Mouse (Mus musculus): Measurements from ENCODE around the gene Lypd6. TPM values are rescaled to one million over a fixed set of nuclear protein-coding genes. Genes with fewer than 3 reads are reported as not detected.
A peak's percentile ranks its signal among the peaks of the same experiment; 100 is the strongest.

The Lypd6 gene
- 6.2 and 7.9 TPM in 2 replicates for polyA plus RNA-seq (2016; fragmentation: Nextera tagmentation; extraction: Ambion mirVana)

DNA sequence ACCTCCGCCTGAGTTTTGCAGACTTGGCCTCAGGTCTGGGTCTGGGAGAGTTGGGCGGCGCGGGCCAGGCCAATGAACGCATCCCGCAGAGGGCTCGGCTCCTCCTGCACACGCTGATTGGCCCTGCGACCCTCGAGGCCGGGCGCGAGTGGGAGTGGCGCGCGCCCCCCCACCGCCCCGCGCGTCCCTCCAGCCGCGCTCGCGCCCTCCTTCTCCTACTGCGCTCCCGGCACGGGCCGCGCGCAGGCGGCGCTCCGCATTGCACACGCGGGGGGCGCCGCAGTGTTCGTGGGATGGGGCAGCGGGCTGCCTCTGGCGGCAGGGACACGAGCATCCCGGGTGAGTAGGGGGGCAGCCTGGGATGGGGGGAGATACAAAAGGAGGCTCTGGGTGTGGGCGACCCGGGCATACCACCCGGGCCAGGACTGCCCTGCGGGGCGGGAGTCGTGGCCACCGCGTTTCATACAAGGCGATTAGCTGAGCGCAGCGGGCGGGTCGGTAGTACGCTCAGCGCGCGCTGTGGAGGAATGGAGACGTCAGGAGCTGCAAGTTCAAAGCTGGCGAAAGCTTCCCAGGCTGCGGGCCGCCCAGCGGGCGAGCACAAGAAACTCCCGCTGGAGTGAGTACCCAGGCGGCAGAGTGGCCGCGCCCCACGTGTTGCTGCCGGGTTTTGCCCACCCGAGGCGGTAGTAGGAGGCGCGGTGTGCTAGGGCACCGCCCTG lies at the start of gene Lypd6:
Gene Lypd6 (plus strand): TSS at position 184 of the 722 bp plus-strand sequence.
- H3K36me3 ChIP-seq, result no peaks in the 10 kb centered on the region

DNA sequence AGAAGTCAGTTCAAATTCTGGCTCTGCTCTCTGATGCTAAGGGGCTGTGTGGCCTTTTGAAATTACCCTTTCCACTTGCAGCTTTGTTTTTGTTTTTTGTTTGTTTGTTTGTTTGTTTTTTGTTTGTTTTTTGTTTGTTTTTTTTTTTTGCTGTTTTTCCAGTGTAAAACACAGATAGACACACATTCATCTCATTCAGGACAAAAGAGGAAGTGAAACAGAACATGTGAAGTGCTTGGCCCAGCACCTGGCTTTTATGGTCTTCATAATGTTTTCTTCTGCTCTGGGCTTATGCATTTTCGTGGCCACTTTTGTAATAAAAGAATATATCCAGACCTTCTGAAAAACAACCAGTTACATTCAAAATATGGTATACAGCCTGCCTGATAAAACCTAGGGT lies 46.8 kb upstream of the Lypd6 start:
- Histone ChIP-seq H3K36me3 (no peaks in the 10 kb centered on the region), H3K9me3 (no peaks in the 10 kb centered on the region), H3K4me1 (replicated peaks) (no peaks in the 10 kb centered on the region), H3K27ac (no peak overlapping the region), H3K4me3 (replicated peaks) (no peak overlapping the region), H3K9ac (replicated peaks) (no peak overlapping the region), H3K4me2 (no peak overlapping the region), H3K27me3 (no peaks in the 10 kb centered on the region)
- ATAC-seq (ENCODE audit: insufficient number of reproducible peaks, insufficient read depth, low FRiP score, low TSS enrichment, low read depth), result no peak
- WGBS, result 66% methylated on average over 1 of the region's 1 CpGs

More for the DNA sequence above, at the start of gene Lypd6:
- H3K4me3 ChIP-seq (replicated peaks), result peak within 1 kb of the TSS; percentile 66
- WGBS, result under 1% methylated on average over 74 of the region's 76 CpGs
- ATAC-seq (ENCODE audit: insufficient number of reproducible peaks, insufficient read depth, low FRiP score, low TSS enrichment, low read depth), result peak; percentile 96
- no peaks in the 10 kb centered on the region for H3K9me3 ChIP-seq
- H3K9ac ChIP-seq (replicated peaks), result peak within 1 kb of the TSS; percentile 63
- peak within 1 kb of the TSS; percentile 64; the same call in 1 of the 2 replicates for H3K27ac ChIP-seq
- H3K4me2 ChIP-seq, result peak within 1 kb of the TSS; percentile 94
- H3K4me1 ChIP-seq (replicated peaks), result peaks cover 13% of the 10 kb centered on the region; the same call in 1 of the 2 replicates
- peaks cover 4% of the 10 kb centered on the region; the same call in 1 of the 2 replicates for H3K27me3 ChIP-seq

DNA sequence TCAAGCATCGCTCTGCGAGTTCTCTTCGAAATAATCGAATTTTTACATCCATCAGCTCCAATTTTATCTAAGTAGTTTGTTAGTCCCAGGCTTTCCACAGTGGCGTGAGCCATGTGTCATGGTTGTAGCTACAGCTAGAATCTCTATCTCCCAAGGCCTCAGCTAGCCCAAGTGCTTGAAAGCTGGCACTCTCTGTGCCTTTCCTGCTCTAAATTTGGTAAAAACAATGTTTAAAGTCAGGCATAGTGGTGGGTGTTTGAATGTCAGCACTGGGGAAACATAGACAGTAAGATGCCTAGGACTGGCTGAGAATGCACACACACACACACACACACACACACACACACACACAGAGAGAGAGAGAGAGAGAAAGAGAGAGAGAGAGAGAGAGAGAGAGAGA lies 40.7 kb upstream of the Lypd6 start:
- Histone ChIP-seq H3K9me3 (no peaks in the 10 kb centered on the region), H3K36me3 (no peaks in the 10 kb centered on the region), H3K4me1 (replicated peaks) (no peaks in the 10 kb centered on the region), H3K4me2 (no peak overlapping the region), H3K27me3 (no peaks in the 10 kb centered on the region), H3K27ac (no peak overlapping the region), H3K4me3 (replicated peaks) (no peak overlapping the region), H3K9ac (replicated peaks) (no peak overlapping the region)
- ATAC-seq (ENCODE audit: insufficient number of reproducible peaks, insufficient read depth, low FRiP score, low TSS enrichment, low read depth), result no peak
- WGBS, result 93% methylated on average over 5 of the region's 5 CpGs

DNA sequence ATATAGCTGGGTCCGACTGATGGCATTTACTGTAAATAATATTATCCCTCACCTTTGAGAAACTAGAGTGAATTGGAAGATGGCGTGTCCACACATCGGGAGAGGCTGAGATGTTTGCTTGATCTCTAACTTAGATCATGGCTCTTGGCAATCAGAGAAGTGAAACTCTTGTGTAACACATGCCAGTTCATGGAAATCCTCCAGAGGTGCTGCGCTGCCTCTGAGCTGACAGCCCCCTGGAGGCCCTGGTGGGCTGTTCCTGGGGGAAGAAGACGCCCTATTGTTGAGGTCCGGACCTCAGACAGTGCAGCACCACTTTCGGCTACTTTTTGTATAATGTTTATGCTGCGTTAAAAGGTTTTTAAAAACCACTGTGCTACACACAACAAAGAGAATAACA lies 37.3 kb upstream of the Lypd6 start:
- ATAC-seq (ENCODE audit: insufficient number of reproducible peaks, insufficient read depth, low FRiP score, low TSS enrichment, low read depth), result no peak
- no peak overlapping the region for H3K27ac ChIP-seq
- no peaks in the 10 kb centered on the region for H3K9me3 ChIP-seq
- H3K9ac ChIP-seq (replicated peaks), result no peak overlapping the region
- H3K4me3 ChIP-seq (replicated peaks), result no peak overlapping the region
- H3K36me3 ChIP-seq, result no peaks in the 10 kb centered on the region
- no peak overlapping the region for H3K4me2 ChIP-seq
- WGBS, result 74% methylated on average over 8 of the region's 8 CpGs
- H3K27me3 ChIP-seq, result no peaks in the 10 kb centered on the region
- no peaks in the 10 kb centered on the region for H3K4me1 ChIP-seq (replicated peaks)

DNA sequence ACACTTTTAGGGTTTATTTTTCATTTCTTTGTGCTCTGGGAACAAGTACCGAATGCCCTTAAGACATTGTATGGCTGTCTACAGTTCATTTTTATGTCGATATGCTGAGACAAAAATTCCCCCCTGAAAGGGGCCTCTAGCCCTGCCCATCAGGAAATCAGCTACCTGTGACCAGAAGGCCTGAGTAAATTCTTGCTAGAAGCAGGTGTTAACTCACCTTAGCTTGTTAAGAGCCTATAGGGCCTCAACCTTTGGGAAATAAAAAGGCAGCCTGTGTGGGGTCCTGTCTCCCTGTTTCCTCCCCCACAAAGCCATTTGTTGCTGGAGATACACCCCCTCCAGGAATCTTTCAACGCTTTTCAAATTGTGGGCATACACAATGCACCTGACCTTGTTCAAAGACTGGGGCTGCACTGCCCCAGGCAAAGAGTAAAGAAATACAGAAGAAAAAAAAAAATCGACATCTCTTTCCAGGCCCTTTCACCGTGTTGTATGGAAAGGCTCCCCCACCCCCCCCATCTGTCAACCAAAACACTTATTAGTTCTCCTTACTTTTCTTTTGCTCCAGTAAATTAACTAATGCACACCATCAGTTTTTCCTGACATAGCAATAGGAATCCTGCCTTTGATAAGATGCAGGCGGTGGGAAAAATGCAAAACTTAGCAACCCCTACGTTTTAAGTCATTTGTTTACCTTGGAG lies 21.9 kb upstream of the Lypd6 start:
- Histone ChIP-seq H3K9me3 (no peaks in the 10 kb centered on the region), H3K4me2 (no peak overlapping the region), H3K27me3 (no peaks in the 10 kb centered on the region), H3K36me3 (no peaks in the 10 kb centered on the region), H3K27ac (no peak overlapping the region), H3K4me3 (replicated peaks) (no peak overlapping the region), H3K9ac (replicated peaks) (no peak overlapping the region), H3K4me1 (replicated peaks) (peaks cover 16% of the 10 kb centered on the region)
- 49% methylated on average over 7 of the region's 7 CpGs for WGBS
- ATAC-seq (ENCODE audit: insufficient number of reproducible peaks, insufficient read depth, low FRiP score, low TSS enrichment, low read depth), result no peak

DNA sequence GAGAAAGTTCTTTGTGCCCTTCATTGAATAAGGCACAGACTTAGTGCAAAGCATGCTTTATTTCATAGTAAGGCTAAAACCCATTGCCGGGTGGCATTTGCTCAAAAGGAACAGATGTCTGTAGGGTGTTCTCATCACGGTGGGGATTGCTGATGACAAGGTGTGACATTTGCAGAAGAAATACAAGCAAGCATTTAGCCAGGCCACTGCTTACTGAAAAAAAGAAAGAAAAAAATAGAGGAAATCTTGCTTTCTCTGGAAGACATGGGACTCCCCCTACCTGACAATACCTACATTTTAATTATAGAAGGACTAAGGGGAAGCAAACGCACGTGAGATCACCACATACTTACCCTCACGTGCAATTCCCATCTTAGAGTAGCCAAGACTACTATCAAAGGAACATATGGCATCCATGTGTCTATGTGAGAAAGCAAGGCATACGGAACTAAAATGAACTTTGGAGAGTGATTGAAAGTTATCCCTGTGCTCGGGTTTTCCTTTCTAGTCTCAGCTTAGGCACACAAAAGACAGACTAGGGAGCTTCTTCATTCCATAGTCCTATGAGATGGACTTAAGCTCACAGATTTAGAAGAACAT lies 21.3 kb upstream of the Lypd6 start:
- no peaks in the 10 kb centered on the region for H3K36me3 ChIP-seq
- H3K4me3 ChIP-seq (replicated peaks), result no peak overlapping the region
- no peaks in the 10 kb centered on the region for H3K27me3 ChIP-seq
- 32% methylated on average over 7 of the region's 7 CpGs for WGBS
- H3K4me2 ChIP-seq, result no peak overlapping the region
- H3K9ac ChIP-seq (replicated peaks), result no peak overlapping the region
- no peak overlapping the region for H3K27ac ChIP-seq
- no peak for ATAC-seq (ENCODE audit: insufficient number of reproducible peaks, insufficient read depth, low FRiP score, low TSS enrichment, low read depth)
- peaks cover 16% of the 10 kb centered on the region for H3K4me1 ChIP-seq (replicated peaks)
- H3K9me3 ChIP-seq, result no peaks in the 10 kb centered on the region

DNA sequence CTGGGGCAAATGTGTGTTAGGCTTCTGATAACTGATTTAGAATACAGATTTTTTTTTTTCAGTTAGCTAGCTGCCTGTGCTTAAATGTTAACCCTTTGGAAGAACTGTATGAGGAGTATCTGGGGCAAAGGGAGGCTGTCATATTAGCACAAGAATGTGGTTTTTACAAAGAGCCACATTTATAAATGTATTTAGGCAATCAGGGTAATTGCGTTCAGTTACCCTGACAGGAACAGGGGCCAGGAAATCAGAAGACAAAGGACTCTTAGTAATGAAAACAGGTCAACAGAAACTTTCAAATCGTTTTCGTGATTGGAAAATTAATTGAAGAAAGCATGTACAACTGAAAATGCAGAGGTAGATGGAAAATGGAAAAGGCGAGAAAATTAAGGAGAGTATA lies 20.4 kb upstream of the Lypd6 start:
- no peaks in the 10 kb centered on the region for H3K9me3 ChIP-seq
- no peaks in the 10 kb centered on the region for H3K27me3 ChIP-seq
- WGBS, result 78% methylated on average over 4 of the region's 4 CpGs
- H3K4me3 ChIP-seq (replicated peaks), result no peak overlapping the region
- no peak overlapping the region for H3K9ac ChIP-seq (replicated peaks)
- H3K27ac ChIP-seq, result no peak overlapping the region
- no peaks in the 10 kb centered on the region for H3K36me3 ChIP-seq
- no peak for ATAC-seq (ENCODE audit: insufficient number of reproducible peaks, insufficient read depth, low FRiP score, low TSS enrichment, low read depth)
- peaks cover 16% of the 10 kb centered on the region for H3K4me1 ChIP-seq (replicated peaks)
- H3K4me2 ChIP-seq, result no peak overlapping the region

DNA sequence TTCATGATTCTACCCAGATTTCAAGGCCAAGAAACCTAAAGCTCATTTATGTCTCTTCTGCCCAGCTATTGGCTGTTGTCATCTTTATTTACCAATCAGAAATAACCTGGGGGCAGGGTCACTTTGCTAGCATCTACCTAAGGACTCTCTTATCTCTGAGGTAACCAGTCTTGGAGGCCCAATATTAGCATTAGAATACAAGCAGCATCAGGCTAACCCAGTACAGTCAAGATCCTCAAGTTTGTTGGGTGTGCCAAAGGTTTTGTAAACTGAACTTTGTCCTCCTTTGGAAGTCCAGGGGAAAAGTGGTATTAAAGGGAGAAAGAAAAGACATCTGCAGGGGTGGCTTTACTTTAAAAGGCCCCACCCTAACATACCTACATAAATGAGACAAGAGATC lies 17.8 kb upstream of the Lypd6 start:
- Histone ChIP-seq H3K36me3 (no peaks in the 10 kb centered on the region), H3K4me1 (replicated peaks) (peaks cover 16% of the 10 kb centered on the region), H3K9me3 (no peaks in the 10 kb centered on the region), H3K4me2 (no peak overlapping the region), H3K27ac (no peak overlapping the region), H3K27me3 (no peaks in the 10 kb centered on the region), H3K4me3 (replicated peaks) (no peak overlapping the region), H3K9ac (replicated peaks) (no peak overlapping the region)
- no peak for ATAC-seq (ENCODE audit: insufficient number of reproducible peaks, insufficient read depth, low FRiP score, low TSS enrichment, low read depth)

DNA sequence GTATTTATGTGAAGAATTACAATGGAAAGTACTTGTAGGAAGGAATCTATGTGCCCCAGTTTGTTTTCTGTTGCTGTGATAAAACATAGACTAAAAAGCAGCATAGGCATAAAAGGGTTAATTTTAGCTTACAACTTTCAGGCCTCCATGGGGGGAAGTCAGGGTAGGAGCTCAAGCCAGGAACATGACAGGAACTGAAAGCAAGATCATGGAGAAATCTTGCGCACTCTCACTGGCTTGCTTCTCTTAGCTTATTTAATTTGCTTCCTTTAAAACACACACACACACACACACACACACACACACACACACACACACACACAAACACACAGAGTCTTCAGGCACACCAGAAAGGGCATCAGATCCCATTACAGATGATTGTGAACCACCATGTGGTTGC lies 12.3 kb upstream of the Lypd6 start:
- no peaks in the 10 kb centered on the region for H3K36me3 ChIP-seq
- no peaks in the 10 kb centered on the region for H3K9me3 ChIP-seq
- no peak overlapping the region for H3K9ac ChIP-seq (replicated peaks)
- H3K27ac ChIP-seq, result no peak overlapping the region
- ATAC-seq (ENCODE audit: insufficient number of reproducible peaks, insufficient read depth, low FRiP score, low TSS enrichment, low read depth), result no peak
- no peaks in the 10 kb centered on the region for H3K27me3 ChIP-seq
- no peak overlapping the region for H3K4me3 ChIP-seq (replicated peaks)
- no peaks in the 10 kb centered on the region for H3K4me1 ChIP-seq (replicated peaks)
- no peak overlapping the region for H3K4me2 ChIP-seq
- 76% methylated on average over 1 of the region's 1 CpGs for WGBS

DNA sequence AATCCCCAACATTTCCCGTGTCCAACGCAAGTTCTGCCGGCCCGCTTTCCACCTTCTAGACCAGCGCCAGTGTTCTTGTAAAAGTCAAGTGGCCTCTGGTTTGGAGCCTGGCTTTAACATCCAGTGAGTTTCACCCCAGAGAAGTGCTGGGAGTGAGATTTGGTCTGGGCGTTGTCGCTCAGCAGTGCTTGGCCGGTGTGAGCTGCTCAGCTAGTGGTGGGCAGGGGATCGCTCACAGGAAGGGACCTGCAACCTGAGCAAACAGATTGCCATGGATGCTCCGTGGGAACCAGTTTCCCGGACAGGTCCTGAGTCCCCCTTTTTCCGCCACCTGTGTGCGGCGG lies 355 bp upstream of the Lypd6 start:
- H3K4me3 ChIP-seq (replicated peaks), result peak overlapping the region; percentile 66
- peaks cover 13% of the 10 kb centered on the region; the same call in 1 of the 2 replicates for H3K4me1 ChIP-seq (replicated peaks)
- H3K4me2 ChIP-seq, result peak overlapping the region; percentile 94
- no peaks in the 10 kb centered on the region for H3K36me3 ChIP-seq
- peak overlapping the region; percentile 63 for H3K9ac ChIP-seq (replicated peaks)
- 0 out of 2 replicates have a peak overlapping the region, but pooled peaks have one; percentile 64 for H3K27ac ChIP-seq
- 1% methylated on average over 14 of the region's 14 CpGs for WGBS
- ATAC-seq (ENCODE audit: insufficient number of reproducible peaks, insufficient read depth, low FRiP score, low TSS enrichment, low read depth), result no peak; the same call in none of the 2 replicates
- H3K9me3 ChIP-seq, result no peaks in the 10 kb centered on the region
- H3K27me3 ChIP-seq, result peaks cover 4% of the 10 kb centered on the region; the same call in 1 of the 2 replicates

DNA sequence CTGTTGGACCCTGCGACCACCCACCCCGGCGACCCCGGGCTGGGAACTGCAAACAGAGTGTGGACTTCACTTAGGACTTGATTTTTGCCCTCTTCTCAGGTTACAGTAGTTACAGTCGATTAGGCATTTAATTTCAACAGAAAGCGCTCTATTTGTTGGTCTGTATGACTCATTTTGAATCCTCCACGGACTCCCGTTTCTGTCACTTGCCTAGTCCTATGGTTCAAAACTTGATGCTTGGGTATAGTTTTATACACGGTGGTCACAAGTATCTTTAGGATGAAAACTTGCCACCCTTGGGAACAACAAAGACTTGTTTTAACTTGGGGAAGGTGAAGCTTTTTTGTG lies 713 bp downstream of the Lypd6 start:
- Histone ChIP-seq H3K4me3 (replicated peaks) (peak overlapping the region; percentile 66), H3K27ac (peak overlapping the region; percentile 64; the same call in 1 of the 2 replicates), H3K27me3 (peaks cover 4% of the 10 kb centered on the region; the same call in 1 of the 2 replicates), H3K4me2 (peak overlapping the region; percentile 94), H3K36me3 (no peaks in the 10 kb centered on the region), H3K4me1 (replicated peaks) (peaks cover 13% of the 10 kb centered on the region; the same call in 1 of the 2 replicates), H3K9me3 (no peaks in the 10 kb centered on the region), H3K9ac (replicated peaks) (peak overlapping the region; percentile 63)
- under 1% methylated on average over 9 of the region's 9 CpGs for WGBS
- ATAC-seq (ENCODE audit: insufficient number of reproducible peaks, insufficient read depth, low FRiP score, low TSS enrichment, low read depth), result no peak

Data from limb, embryonic 12.5 days (tissue).